Mouse (Mus musculus): ENCODE results near the gene C1rb. TPM values are rescaled to one million over a fixed set of nuclear protein-coding genes. Genes with fewer than 3 reads are reported as not detected.
"Not testable (repeated sequence)": the region's sequence is repeated elsewhere in the genome, so short reads cannot be mapped to it uniquely, and the experiment has no call there.

Gene C1rb
- total and polyA plus RNA-seq, 3 experiments, result not detected

- no peak overlapping the region for H3K9ac ChIP-seq (ENCODE audit: insufficient read depth, low read depth)
- TF ChIP-seq ETS1 (conservative IDR thresholded peaks at IDR 0.05; ENCODE audit: low read depth, low read length) (no peak), TBP (conservative IDR thresholded peaks at IDR 0.05; ENCODE audit: low read depth, low read length) (no peak), EP300 (IDR thresholded peaks at IDR 0.05; ENCODE audit: low read length) (no peak), MAZ (IDR thresholded peaks at IDR 0.05; ENCODE audit: low read depth, low read length) (no peak), ZMIZ1 (IDR thresholded peaks at IDR 0.05; ENCODE audit: low read depth, low read length) (no peak), TCF12 (IDR thresholded peaks at IDR 0.05; ENCODE audit: low read depth, low read length) (no peak), JUN (IDR thresholded peaks at IDR 0.05; ENCODE audit: insufficient read depth, low read depth, low read length) (no peak), NRF1 (IDR thresholded peaks at IDR 0.05; ENCODE audit: low read depth, low read length) (no peak), NELFE (IDR thresholded peaks at IDR 0.05; ENCODE audit: low read depth, low read length) (no peak), CTCF (conservative IDR thresholded peaks at IDR 0.05 in 1 of 2, IDR thresholded peaks at IDR 0.05 in 1 of 2; ENCODE audit: low read depth in 2 of 2, low read length in 2 of 2) (no peak), MAX (IDR thresholded peaks at IDR 0.05; ENCODE audit: low read length) (no peak), MAFK (IDR thresholded peaks at IDR 0.05; ENCODE audit: insufficient replicate concordance, low read length) (no peak), HCFC1 (IDR thresholded peaks at IDR 0.05; ENCODE audit: low read depth, low read length) (no peak), POLR2AphosphoS2 (IDR thresholded peaks at IDR 0.05; ENCODE audit: low read depth, low read length) (no peak), MXI1 (IDR thresholded peaks at IDR 0.05; ENCODE audit: low read depth, low read length) (no peak)
- H3K27me3 ChIP-seq (replicated peaks), result no peaks in the 10 kb centered on the region
- 0 out of 4 replicates have a peak, but pooled peaks cover 0 to 2% of the 10 kb centered on the region in 2 experiments for H3K4me1 ChIP-seq (ENCODE audit: control insufficient read depth in 1 of 2, insufficient read depth in 2 of 2)
- in situ Hi-C loops (cut with MboI; ENCODE audit: low pct_ligation_motif_present, low pct_unique_long_range_greater_than_20kb, low sequenced_read_pairs) (loop anchor here (10.0 kb wide), 1 partner anchor 74 kb away; no protein-coding TSS in a partner anchor), dilution Hi-C loops (cut with MboI; ENCODE audit: extremely low pct_ligation_motif_present, extremely low pct_unique_long_range_greater_than_20kb, low sequenced_read_pairs) (no loop called here)
- H3K27ac ChIP-seq (ENCODE audit: insufficient read depth, low read depth), result no peak overlapping the region
- peaks cover 6% of the 10 kb centered on the region for H3K9me3 ChIP-seq (replicated peaks; ENCODE audit: low read length)
- no peaks in the 10 kb centered on the region for H3K36me3 ChIP-seq (replicated peaks in 1 of 2; ENCODE audit: control insufficient read depth in 1 of 2, insufficient read depth in 1 of 2, low read length in 1 of 2)
- no peak overlapping the region for H3K4me2 ChIP-seq (ENCODE audit: insufficient read depth, low read depth, poor library complexity, severe bottlenecking)
- no peak for DNase-seq (ENCODE audit: extremely low read depth)
- no peak overlapping the region for H3K4me3 ChIP-seq (replicated peaks in 1 of 3; ENCODE audit: low read depth in 2 of 3, low read length in 2 of 3, poor library complexity in 1 of 3)
- H3K79me2 ChIP-seq (replicated peaks; ENCODE audit: control insufficient read depth, extremely low read depth, insufficient read depth, poor library complexity, severe bottlenecking), result no peaks in the 10 kb centered on the region
Observed at GRCm38 (mm10) chr6:124549023-124549550, 21.0 kb upstream of the C1rb start.

- dilution Hi-C loops (cut with MboI; ENCODE audit: extremely low pct_ligation_motif_present, extremely low pct_unique_long_range_greater_than_20kb, low sequenced_read_pairs), result no loop called here
Observed at GRCm38 (mm10) chr6:124552766-124553165, 17.3 kb upstream of the C1rb start.

GRCm38 (mm10) chr6:124555956-124556355, 14.1 kb upstream of the C1rb start:
- in situ Hi-C loops (cut with MboI; ENCODE audit: low pct_ligation_motif_present, low pct_unique_long_range_greater_than_20kb, low sequenced_read_pairs); H3K27me3 ChIP-seq (replicated peaks); H3K4me1 ChIP-seq (ENCODE audit: control insufficient read depth in 1 of 2, insufficient read depth in 2 of 2); H3K9ac ChIP-seq (ENCODE audit: insufficient read depth, low read depth); H3K27ac ChIP-seq (ENCODE audit: insufficient read depth, low read depth); H3K4me2 ChIP-seq (ENCODE audit: insufficient read depth, low read depth, poor library complexity, severe bottlenecking); H3K9me3 ChIP-seq (replicated peaks; ENCODE audit: low read length); H3K4me3 ChIP-seq (replicated peaks in 1 of 3; ENCODE audit: low read depth in 2 of 3, low read length in 2 of 3, poor library complexity in 1 of 3); DNase-seq (ENCODE audit: extremely low read depth); dilution Hi-C loops (cut with MboI; ENCODE audit: extremely low pct_ligation_motif_present, extremely low pct_unique_long_range_greater_than_20kb, low sequenced_read_pairs); H3K79me2 ChIP-seq (replicated peaks; ENCODE audit: control insufficient read depth, extremely low read depth, insufficient read depth, poor library complexity, severe bottlenecking); H3K36me3 ChIP-seq (replicated peaks in 1 of 2; ENCODE audit: control insufficient read depth in 1 of 2, insufficient read depth in 1 of 2, low read length in 1 of 2): not testable (repeated sequence)

More at GRCm38 (mm10) chr6:124552766-124553165, 17.3 kb upstream of the C1rb start:
- in situ Hi-C loops (cut with MboI; ENCODE audit: low pct_ligation_motif_present, low pct_unique_long_range_greater_than_20kb, low sequenced_read_pairs), result no loop called here
- TF ChIP-seq MXI1 (IDR thresholded peaks at IDR 0.05; ENCODE audit: low read depth, low read length) (no peak), NELFE (IDR thresholded peaks at IDR 0.05; ENCODE audit: low read depth, low read length) (no peak), EP300 (IDR thresholded peaks at IDR 0.05; ENCODE audit: low read length) (no peak), ETS1 (conservative IDR thresholded peaks at IDR 0.05; ENCODE audit: low read depth, low read length) (no peak), SIN3A (IDR thresholded peaks at IDR 0.05; ENCODE audit: low read length) (no peak), HCFC1 (IDR thresholded peaks at IDR 0.05; ENCODE audit: low read depth, low read length) (no peak), UBTF (IDR thresholded peaks at IDR 0.05; ENCODE audit: low read depth, low read length) (no peak), MEF2A (IDR thresholded peaks at IDR 0.05; ENCODE audit: borderline replicate concordance, low read depth, low read length) (no peak), GABPA (IDR thresholded peaks at IDR 0.05; ENCODE audit: insufficient replicate concordance, low read depth, low read length) (no peak), E2F4 (IDR thresholded peaks at IDR 0.05; ENCODE audit: insufficient replicate concordance, low read depth, low read length) (no peak), MYC (IDR thresholded peaks at IDR 0.05; ENCODE audit: low read depth, low read length) (no peak), ZC3H11A (IDR thresholded peaks at IDR 0.05; ENCODE audit: low read depth, low read length) (no peak), IRF4 (IDR thresholded peaks at IDR 0.05; ENCODE audit: low read depth, low read length) (no peak), NRF1 (IDR thresholded peaks at IDR 0.05; ENCODE audit: low read depth, low read length) (no peak), KAT2A (IDR thresholded peaks at IDR 0.05; ENCODE audit: insufficient replicate concordance, low read length) (no peak)
- Histone ChIP-seq H3K27me3 (replicated peaks) (peaks cover 3% of the 10 kb centered on the region), H3K9ac (ENCODE audit: insufficient read depth, low read depth) (no peak overlapping the region), H3K4me2 (ENCODE audit: insufficient read depth, low read depth, poor library complexity, severe bottlenecking) (no peak overlapping the region), H3K79me2 (replicated peaks; ENCODE audit: control insufficient read depth, extremely low read depth, insufficient read depth, poor library complexity, severe bottlenecking) (no peaks in the 10 kb centered on the region), H3K4me1 (ENCODE audit: control insufficient read depth in 1 of 2, insufficient read depth in 2 of 2) (no peaks in the 10 kb centered on the region), H3K27ac (ENCODE audit: insufficient read depth, low read depth) (no peak overlapping the region), H3K4me3 (replicated peaks in 1 of 3; ENCODE audit: low read depth in 2 of 3, low read length in 2 of 3, poor library complexity in 1 of 3) (no peak overlapping the region), H3K36me3 (replicated peaks in 1 of 2; ENCODE audit: control insufficient read depth in 1 of 2, insufficient read depth in 1 of 2, low read length in 1 of 2) (no peaks in the 10 kb centered on the region), H3K9me3 (replicated peaks; ENCODE audit: low read length) (peaks cover 6% of the 10 kb centered on the region)
- DNase-seq (ENCODE audit: extremely low read depth), result no peak
